Mouse (Mus musculus) naive thymus-derived CD4-positive, alpha-beta T cell, adult 5 months (primary cell): ENCODE data around the gene 4930480E11Rik. TPM values are rescaled to one million over a fixed set of nuclear protein-coding genes. Genes with fewer than 3 reads are reported as not detected.

Experiments
- polyA plus RNA-seq: library from polyadenylated mRNA; unstranded; fragments of 100-300 nt; shearing (Covaris generic); gene quantifications from one replicate; pipeline ENCODE4 v1.2.1, GENCODE M21; 2017

4930480E11Rik gene
- not detected for polyA plus RNA-seq

DNA sequence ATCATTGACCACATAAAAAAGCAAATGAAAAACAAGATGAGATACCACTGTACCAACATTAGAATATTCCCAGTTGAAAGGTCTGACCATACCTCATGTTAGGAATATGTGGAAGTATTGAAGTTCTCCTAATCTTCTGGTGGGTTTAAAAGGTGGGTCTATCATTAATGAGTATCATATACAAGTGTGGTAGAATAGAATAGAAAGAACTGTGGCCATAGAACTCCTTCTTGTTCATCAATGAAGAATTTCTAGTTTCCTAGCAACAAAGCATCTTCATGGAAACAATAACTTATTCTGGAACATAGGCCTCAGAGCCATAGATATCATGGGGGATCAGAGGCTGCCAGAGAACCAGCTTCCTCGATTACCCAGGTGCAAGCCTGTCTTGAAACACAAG is at the start of gene 4930480E11Rik:
TSS of gene 4930480E11Rik (plus strand) at position 301 of the 400 bp plus-strand sequence.

Other genes starting within 250 kb of the 4930480E11Rik start
- gene Gm5938, start 244.2 kb upstream of the 4930480E11Rik start, polyA plus RNA-seq: not detected
- not detected for gene Obp1b, start 182.9 kb upstream of the 4930480E11Rik start, polyA plus RNA-seq
- not detected for gene Gm14743, start 123.7 kb upstream of the 4930480E11Rik start, polyA plus RNA-seq
- 6.0 TPM for gene Prrg1, start 214.3 kb downstream of the 4930480E11Rik start, polyA plus RNA-seq